Mouse (Mus musculus) liver, embryonic 11.5 days (tissue): ENCODE results near the gene Samd4b. TPM values are rescaled to one million over a fixed set of nuclear protein-coding genes. Genes with fewer than 3 reads are reported as not detected.

Experiments used
- ATAC-seq: fragments of 200-750 bp; cut with Nextera tagmentation; replicated peaks from 2 replicates; pipeline ENCODE4 v1.8.0; 2017; ENCODE audit warnings: moderate number of reproducible peaks, mild to moderate bottlenecking, moderate TSS enrichment, moderate library complexity; ENCODE audit not compliant: low FRiP score
- DNase-seq: peaks from one replicate; pipeline ENCODE4 v3.0.0-alpha.2; 2017; ENCODE audit warnings: low spot score
- H3K27ac ChIP-seq: fragments of 300-500 bp; sonication (generic); 2 replicates; pipeline ENCODE4 v1.5.1; 2014; ENCODE audit warnings: mild to moderate bottlenecking, low read depth, low read length, control low read depth
- H3K27me3 ChIP-seq: fragments of 300-500 bp; sonication (generic); replicated peaks from 2 replicates; pipeline ENCODE4 v1.6.1; 2014; ENCODE audit warnings: low read length, mixed read lengths; ENCODE audit not compliant: control insufficient read depth, insufficient read depth
- H3K36me3 ChIP-seq: fragments of 300-500 bp; sonication (generic); 2 replicates; pipeline ENCODE4 v1.6.1; 2014; ENCODE audit warnings: mild to moderate bottlenecking, low read length, moderate library complexity, mixed read lengths; ENCODE audit not compliant: control insufficient read depth, insufficient read depth
- H3K4me1 ChIP-seq: fragments of 300-500 bp; sonication (generic); replicated peaks from 2 replicates; pipeline ENCODE4 v1.6.1; 2014; ENCODE audit warnings: low read length, mixed read lengths; ENCODE audit not compliant: control insufficient read depth, insufficient read depth
- H3K4me2 ChIP-seq: fragments of 300-500 bp; sonication (generic); 2 replicates; pipeline ENCODE4 v1.6.1; 2014; ENCODE audit warnings: mild to moderate bottlenecking, control low read depth, moderate library complexity
- H3K4me3 ChIP-seq: fragments of 300-500 bp; sonication (generic); 2 replicates; pipeline ENCODE4 v1.5.1; 2014; ENCODE audit warnings: low read depth, low read length, control low read depth
- H3K9ac ChIP-seq: fragments of 300-500 bp; sonication (generic); 2 replicates; pipeline ENCODE4 v1.6.1; 2014; ENCODE audit warnings: low read depth, low read length, control low read depth
- H3K9me3 ChIP-seq: fragments of 300-500 bp; sonication (generic); 2 replicates; pipeline ENCODE4 v1.6.1; 2016; ENCODE audit warnings: low read length, inconsistent platforms, mixed read lengths; ENCODE audit not compliant: control insufficient read depth
- WGBS: fragments of 180-500 bp; shearing (Covaris S2); extraction: QIAGEN DNeasy Blood & Tissue Kit; methylation state at CpG from one replicate; pipeline ENCODE4 v1.1.7; 2014; 5-methylcytosine and 5-hydroxymethylcytosine counted together
- polyA plus RNA-seq: library from polyadenylated mRNA; unstranded; fragments of >200 nt; fragmentation: Nextera tagmentation; extraction: Ambion mirVana; gene quantifications from 2 replicates; pipeline ENCODE4 v1.2.1, GENCODE M21; 2014

Samd4b gene
- polyA plus RNA-seq, 1 experiment from 2014 or later = 18.6 TPM

DNA sequence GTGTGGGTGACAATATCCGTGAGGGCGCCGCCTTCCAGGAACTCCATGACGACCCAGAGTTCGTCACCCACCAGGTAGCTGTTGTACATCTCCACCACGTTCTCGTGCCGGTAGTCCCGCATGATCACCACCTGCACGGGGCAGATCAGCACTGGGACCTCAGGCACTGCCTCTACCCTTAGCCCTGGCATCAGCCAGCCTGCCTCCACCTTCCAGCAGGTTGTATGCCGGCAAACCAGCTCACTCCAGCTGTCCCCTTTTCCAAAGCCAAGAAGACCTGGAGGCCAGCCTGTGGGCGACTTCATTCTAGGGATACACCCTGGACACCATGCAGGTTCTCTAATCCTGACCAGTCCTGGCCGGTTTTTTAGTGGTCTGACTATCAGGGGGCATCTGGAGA is 35.0 kb downstream of the Samd4b start:
- DNase-seq = no peak
- Histone ChIP-seq H3K27ac (no peak overlapping the region), H3K36me3 (peaks cover 57% of the 10 kb centered on the region)

DNA sequence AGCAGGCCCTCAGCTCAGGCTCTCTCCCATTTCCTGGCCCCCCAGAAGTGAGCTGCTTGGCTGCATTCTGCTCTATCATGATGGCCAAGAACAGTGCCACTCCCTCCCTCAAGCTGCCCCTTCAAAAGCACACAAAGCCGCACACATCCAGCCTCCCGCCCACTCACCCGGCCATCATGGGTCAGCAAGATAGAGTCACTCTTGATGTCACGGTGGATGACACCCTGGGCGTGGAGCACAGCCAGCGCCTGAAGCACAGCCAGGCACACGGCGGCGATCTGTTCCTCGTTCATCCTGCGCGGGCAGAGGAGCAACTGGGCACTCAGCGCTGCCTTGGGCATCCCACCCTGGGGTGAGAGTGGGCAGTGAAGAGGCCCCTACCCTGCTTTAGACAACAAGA is 35.6 kb downstream of the Samd4b start:
- Histone ChIP-seq H3K36me3 (peaks cover 52% of the 10 kb centered on the region), H3K4me1 (peaks cover 8% of the 10 kb centered on the region), H3K4me3 (no peak overlapping the region), H3K9me3 (no peaks in the 10 kb centered on the region), H3K4me2 (no peak overlapping the region), H3K27me3 (no peaks in the 10 kb centered on the region), H3K9ac (no peak overlapping the region), H3K27ac (no peak overlapping the region)
- no peak for ATAC-seq
- DNase-seq = no peak
- 86% methylated on average over 13 of the region's 13 CpGs for WGBS

More for the DNA sequence above, 35.0 kb downstream of the Samd4b start:
- Histone ChIP-seq H3K4me3 (no peak overlapping the region), H3K4me2 (no peak overlapping the region), H3K27me3 (no peaks in the 10 kb centered on the region), H3K9ac (no peak overlapping the region), H3K4me1 (peaks cover 2% of the 10 kb centered on the region), H3K9me3 (no peaks in the 10 kb centered on the region)
- 93% methylated on average over 13 of the region's 13 CpGs for WGBS
- no peak for ATAC-seq

DNA sequence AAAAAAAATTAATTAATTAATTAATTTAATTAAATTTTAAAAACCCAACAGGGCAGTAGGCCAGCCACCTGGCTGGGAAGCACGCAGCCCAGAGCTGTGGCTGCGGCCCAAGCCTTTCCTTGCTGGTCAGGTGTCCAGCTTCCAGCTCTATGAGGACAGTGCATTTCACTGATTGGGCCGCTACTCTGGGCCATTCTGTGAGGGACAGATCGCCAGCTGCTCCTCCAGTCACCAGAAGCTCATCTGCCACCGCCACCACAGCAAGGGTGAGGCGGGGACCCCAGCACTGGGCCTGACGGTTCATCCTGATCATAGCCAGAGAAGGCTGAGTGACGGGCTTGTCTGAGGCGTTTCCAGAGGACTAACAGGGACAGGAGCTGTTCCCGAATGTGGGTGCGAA is 36.0 kb downstream of the Samd4b start:
- Histone ChIP-seq H3K4me1 (peaks cover 10% of the 10 kb centered on the region), H3K27me3 (no peaks in the 10 kb centered on the region), H3K27ac (no peak overlapping the region), H3K36me3 (peaks cover 48% of the 10 kb centered on the region), H3K4me3 (no peak overlapping the region), H3K9me3 (no peaks in the 10 kb centered on the region), H3K9ac (no peak overlapping the region), H3K4me2 (no peak overlapping the region)
- WGBS = 89% methylated on average over 11 of the region's 11 CpGs
- ATAC-seq = no peak
- no peak for DNase-seq

DNA sequence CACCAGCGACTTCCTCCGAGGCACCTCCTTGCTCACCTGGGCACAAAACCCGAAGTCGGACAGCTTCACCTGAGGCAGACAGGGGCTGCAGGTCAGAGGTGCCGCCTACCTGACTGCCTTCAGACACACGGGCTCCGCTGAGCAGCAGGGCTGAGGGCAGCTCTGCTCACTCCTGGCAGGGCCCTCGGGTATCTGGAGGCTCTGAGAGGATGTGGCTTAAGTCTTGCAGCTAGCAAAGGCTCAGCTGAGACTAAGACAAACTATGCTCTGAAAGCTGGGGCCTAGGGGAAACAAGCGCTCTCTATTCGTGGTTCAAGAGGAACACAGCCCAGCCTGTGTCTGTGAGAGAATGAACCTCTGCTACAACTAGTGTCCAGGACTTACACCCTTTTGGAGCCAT is 37.1 kb downstream of the Samd4b start:
- no peaks in the 10 kb centered on the region for H3K9me3 ChIP-seq
- no peak overlapping the region for H3K9ac ChIP-seq
- H3K36me3 ChIP-seq = peaks cover 41% of the 10 kb centered on the region
- WGBS = 85% methylated on average over 10 of the region's 10 CpGs
- ATAC-seq (no peak), DNase-seq (no peak)
- no peak overlapping the region for H3K4me2 ChIP-seq
- no peak overlapping the region for H3K27ac ChIP-seq
- H3K4me1 ChIP-seq = peaks cover 10% of the 10 kb centered on the region
- no peaks in the 10 kb centered on the region for H3K27me3 ChIP-seq
- no peak overlapping the region for H3K4me3 ChIP-seq

DNA sequence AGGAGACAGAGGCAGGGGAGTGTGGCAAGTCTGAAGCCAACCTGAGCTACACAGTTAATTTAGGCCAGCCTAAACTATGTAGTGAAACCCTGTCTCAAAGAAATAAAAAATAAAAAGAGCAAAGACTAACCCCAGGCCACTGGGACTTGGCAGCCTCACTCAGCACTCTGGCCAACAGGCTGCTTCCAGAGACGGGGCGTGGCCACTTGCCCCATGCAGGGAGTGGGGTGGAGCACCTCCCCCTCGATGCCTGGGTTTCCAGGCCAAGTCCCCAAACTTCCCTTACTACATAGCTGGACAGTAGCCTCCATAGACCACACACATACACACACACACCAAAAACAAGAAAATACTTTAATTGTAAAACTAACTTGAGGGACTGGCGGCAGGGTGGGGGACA is 39.5 kb downstream of the Samd4b start:
- ATAC-seq = no peak
- peaks cover 26% of the 10 kb centered on the region for H3K36me3 ChIP-seq

DNA sequence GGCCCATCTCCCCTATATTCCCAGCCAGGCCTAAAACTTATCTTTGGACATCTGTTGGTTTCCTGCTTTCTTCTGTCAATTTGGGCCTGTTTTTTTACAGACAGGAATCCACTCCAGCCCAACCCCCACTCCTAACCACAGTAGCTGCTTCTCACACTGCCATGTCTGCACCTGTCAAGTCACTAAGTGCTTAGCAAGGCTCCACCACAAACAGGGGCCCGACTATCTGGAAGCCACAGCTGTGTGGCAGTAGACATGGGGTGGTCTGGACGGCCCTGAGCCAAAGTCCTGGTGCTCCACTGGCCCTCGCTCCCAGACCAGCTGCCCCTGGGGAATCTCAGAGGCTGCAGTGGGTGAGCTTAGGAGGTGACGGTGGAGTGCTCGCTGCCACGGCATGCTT is 40.2 kb downstream of the Samd4b start:
- no peak overlapping the region for H3K27ac ChIP-seq
- peak; percentile 50; the same call in 1 of the 2 replicates for ATAC-seq

More for the DNA sequence above, 39.5 kb downstream of the Samd4b start:
- no peak overlapping the region for H3K4me3 ChIP-seq
- H3K9me3 ChIP-seq = no peaks in the 10 kb centered on the region
- no peaks in the 10 kb centered on the region for H3K27me3 ChIP-seq
- DNase-seq = no peak
- H3K27ac ChIP-seq = no peak overlapping the region
- H3K4me2 ChIP-seq = no peak overlapping the region
- peaks cover 10% of the 10 kb centered on the region for H3K4me1 ChIP-seq
- 62% methylated on average over 4 of the region's 4 CpGs for WGBS
- no peak overlapping the region for H3K9ac ChIP-seq

DNA sequence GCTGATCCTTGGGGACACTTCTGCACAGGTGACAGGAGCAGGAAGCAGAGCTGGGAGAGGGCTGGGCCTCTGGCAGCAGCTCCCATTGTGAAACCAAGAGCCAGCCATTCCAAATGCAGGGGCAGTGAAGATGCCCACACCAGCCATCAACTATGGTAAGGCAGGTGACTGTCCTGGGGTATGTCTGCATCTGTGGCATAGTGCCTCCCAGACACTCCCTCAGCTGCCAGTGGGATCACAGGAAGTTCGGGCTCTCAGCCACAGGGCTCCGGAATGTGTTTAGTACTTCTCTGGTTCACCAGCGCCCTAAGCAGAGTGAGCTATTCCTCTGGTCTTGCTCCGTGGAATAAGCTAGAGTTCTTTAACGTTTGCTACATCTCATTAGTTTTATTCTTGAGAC is 40.9 kb downstream of the Samd4b start:
- peaks cover 12% of the 10 kb centered on the region for H3K36me3 ChIP-seq
- H3K9ac ChIP-seq = no peak overlapping the region
- H3K4me1 ChIP-seq = peaks cover 10% of the 10 kb centered on the region
- WGBS = 61% methylated on average over 5 of the region's 5 CpGs
- DNase-seq = no peak
- no peak overlapping the region for H3K27ac ChIP-seq
- no peaks in the 10 kb centered on the region for H3K27me3 ChIP-seq
- no peak for ATAC-seq
- H3K4me3 ChIP-seq = no peak overlapping the region
- no peak overlapping the region for H3K4me2 ChIP-seq
- no peaks in the 10 kb centered on the region for H3K9me3 ChIP-seq

More for the DNA sequence above, 40.2 kb downstream of the Samd4b start:
- Histone ChIP-seq H3K9me3 (no peaks in the 10 kb centered on the region), H3K9ac (no peak overlapping the region), H3K4me3 (no peak overlapping the region), H3K4me2 (no peak overlapping the region), H3K27me3 (no peaks in the 10 kb centered on the region), H3K36me3 (peaks cover 18% of the 10 kb centered on the region), H3K4me1 (peaks cover 10% of the 10 kb centered on the region)
- 34% methylated on average over 6 of the region's 6 CpGs for WGBS
- no peak for DNase-seq

DNA sequence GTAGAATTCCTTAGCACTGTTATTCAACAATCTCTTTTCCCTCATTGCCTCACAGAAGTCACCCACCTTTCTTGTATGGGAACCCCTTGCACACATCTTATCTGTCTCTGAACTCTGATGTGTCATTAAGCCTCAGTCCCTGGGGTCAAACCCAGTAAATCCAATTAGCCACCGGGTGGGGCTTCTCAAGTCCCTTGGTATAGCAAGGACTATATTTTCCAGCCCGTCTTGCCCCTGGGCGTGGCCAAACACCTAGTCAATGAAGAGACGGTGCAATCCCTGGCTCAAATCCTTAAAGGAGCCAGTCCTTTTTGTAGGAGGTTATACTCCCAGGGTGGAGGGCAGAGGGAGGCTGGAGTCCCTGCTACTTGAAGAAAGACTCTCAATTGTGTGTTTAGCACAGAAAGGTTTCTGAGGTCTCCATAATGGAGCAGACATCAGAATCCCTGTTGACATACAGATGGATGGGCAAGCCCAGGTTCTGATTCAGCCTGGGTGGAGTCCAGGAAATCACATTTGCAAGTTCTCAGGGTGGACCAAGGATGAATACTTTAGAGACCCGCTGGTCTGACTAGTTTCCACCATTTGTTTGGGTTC is 41.9 kb downstream of the Samd4b start:
- Histone ChIP-seq H3K4me3 (no peak overlapping the region), H3K36me3 (peaks cover 9% of the 10 kb centered on the region), H3K4me1 (peaks cover 10% of the 10 kb centered on the region), H3K27ac (no peak overlapping the region), H3K27me3 (no peaks in the 10 kb centered on the region), H3K4me2 (no peak overlapping the region), H3K9me3 (no peaks in the 10 kb centered on the region), H3K9ac (no peak overlapping the region)
- ATAC-seq (no peak), DNase-seq (no peak)
- WGBS = 28% methylated on average over 5 of the region's 5 CpGs

DNA sequence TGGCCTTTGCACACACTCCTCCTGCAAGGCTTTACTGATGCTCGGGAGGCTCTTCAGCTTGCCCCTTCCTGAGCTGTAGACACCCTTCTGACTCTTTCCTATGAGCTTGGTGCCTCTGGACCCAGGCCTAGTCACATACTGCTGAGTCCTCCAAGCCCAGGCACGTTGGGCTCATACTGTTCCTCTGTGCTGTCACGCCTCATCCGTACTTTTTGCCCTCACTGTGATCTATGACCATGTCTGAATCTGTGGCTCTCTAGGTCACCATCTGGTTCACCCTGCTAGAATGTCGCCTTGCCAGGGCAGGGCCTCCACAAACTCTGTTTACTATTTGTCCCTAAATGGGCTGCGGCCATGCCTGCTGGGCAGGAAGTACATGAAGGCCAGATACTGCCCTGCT is 44.9 kb downstream of the Samd4b start:
- Histone ChIP-seq H3K36me3 (no peaks in the 10 kb centered on the region), H3K9me3 (no peaks in the 10 kb centered on the region), H3K4me1 (peaks cover 8% of the 10 kb centered on the region), H3K9ac (no peak overlapping the region), H3K4me3 (no peak overlapping the region), H3K27ac (no peak overlapping the region), H3K27me3 (0 out of 2 replicates have a peak, but pooled peaks cover 1% of the 10 kb centered on the region), H3K4me2 (no peak overlapping the region)
- ATAC-seq (no peak), DNase-seq (no peak)
- WGBS = 91% methylated on average over 6 of the region's 6 CpGs
